Mouse (Mus musculus): ENCODE results near the gene Rab3d. TPM values are rescaled to one million over a fixed set of nuclear protein-coding genes. Genes with fewer than 3 reads are reported as not detected.
"Not testable (repeated sequence)": the region's sequence is repeated elsewhere in the genome, so short reads cannot be mapped to it uniquely, and the experiment has no call there.

The Rab3d gene
- polyA plus RNA-seq, 1 experiment, result 7.8 TPM

- H3K9ac ChIP-seq (ENCODE audit: low read depth, poor library complexity, severe bottlenecking), result no peak overlapping the region
- H3K4me1 ChIP-seq (ENCODE audit: control insufficient read depth, insufficient read depth, low read length), result peaks cover 2% of the 10 kb centered on the region
- H3K9me3 ChIP-seq (replicated peaks; ENCODE audit: control insufficient read depth, insufficient read depth, low read length, poor library complexity, severe bottlenecking), result 0 out of 2 replicates have a peak, but pooled peaks cover 4% of the 10 kb centered on the region
- peak overlapping the region; percentile 41; the same call in 1 of the 2 replicates for H3K27ac ChIP-seq (ENCODE audit: insufficient read depth, low read length)
- H3K36me3 ChIP-seq (ENCODE audit: control insufficient read depth, insufficient read depth, low read length, poor library complexity, severe bottlenecking), result no peaks in the 10 kb centered on the region
- no peaks in the 10 kb centered on the region for H3K27me3 ChIP-seq (ENCODE audit: control insufficient read depth, insufficient read depth, low read length, poor library complexity, severe bottlenecking)
- TF ChIP-seq EP300 (IDR thresholded peaks at IDR 0.05; ENCODE audit: insufficient read depth, low read depth, low read length), result no peak
- no peak for TF ChIP-seq CTCF (IDR thresholded peaks at IDR 0.05; ENCODE audit: low read depth, low read length)
- TF ChIP-seq POLR2A (IDR thresholded peaks at IDR 0.05; ENCODE audit: insufficient read depth, low read length), result no peak
- H3K4me3 ChIP-seq (ENCODE audit: low read depth, low read length), result no peak overlapping the region
Measured at GRCm38 (mm10) chr9:21865673-21866398, 52.2 kb downstream of the Rab3d start.

DNA sequence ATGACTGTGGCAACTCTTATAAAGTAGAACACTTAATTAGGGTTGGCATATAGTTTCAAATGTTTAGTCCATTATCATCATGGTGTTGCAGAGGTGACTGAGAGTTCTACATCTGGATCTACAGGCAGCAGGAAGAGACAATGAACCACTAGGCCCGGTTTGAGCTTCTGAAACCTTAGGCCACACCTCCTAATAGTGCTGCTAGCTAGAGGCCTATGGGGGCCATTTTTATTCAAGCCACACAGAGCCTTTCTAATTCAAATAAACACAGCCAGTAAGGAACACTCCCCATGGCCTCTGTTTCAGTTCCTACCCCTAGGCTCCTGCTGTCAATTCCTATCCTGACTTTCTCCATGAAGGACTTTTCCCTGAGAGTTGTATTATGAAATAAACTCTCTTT, 55.8 kb downstream of the Rab3d start:
- Histone ChIP-seq H3K4me3 (ENCODE audit: low read depth, low read length) (no peak overlapping the region), H3K27ac (ENCODE audit: insufficient read depth, low read length) (no peak overlapping the region), H3K4me1 (ENCODE audit: control insufficient read depth, insufficient read depth, low read length) (peaks cover 4% of the 10 kb centered on the region), H3K9me3 (replicated peaks; ENCODE audit: control insufficient read depth, insufficient read depth, low read length, poor library complexity, severe bottlenecking) (0 out of 2 replicates have a peak, but pooled peaks cover 4% of the 10 kb centered on the region), H3K27me3 (ENCODE audit: control insufficient read depth, insufficient read depth, low read length, poor library complexity, severe bottlenecking) (no peaks in the 10 kb centered on the region), H3K36me3 (ENCODE audit: control insufficient read depth, insufficient read depth, low read length, poor library complexity, severe bottlenecking) (no peaks in the 10 kb centered on the region), H3K9ac (ENCODE audit: low read depth, poor library complexity, severe bottlenecking) (no peak overlapping the region)
- TF ChIP-seq POLR2A (IDR thresholded peaks at IDR 0.05; ENCODE audit: insufficient read depth, low read length) (no peak), CTCF (IDR thresholded peaks at IDR 0.05; ENCODE audit: low read depth, low read length) (no peak), EP300 (IDR thresholded peaks at IDR 0.05; ENCODE audit: insufficient read depth, low read depth, low read length) (no peak)

- H3K9me3 ChIP-seq (replicated peaks; ENCODE audit: control insufficient read depth, insufficient read depth, low read length, poor library complexity, severe bottlenecking); H3K27me3 ChIP-seq (ENCODE audit: control insufficient read depth, insufficient read depth, low read length, poor library complexity, severe bottlenecking); H3K9ac ChIP-seq (ENCODE audit: low read depth, poor library complexity, severe bottlenecking); H3K4me3 ChIP-seq (ENCODE audit: low read depth, low read length); H3K36me3 ChIP-seq (ENCODE audit: control insufficient read depth, insufficient read depth, low read length, poor library complexity, severe bottlenecking); H3K4me1 ChIP-seq (ENCODE audit: control insufficient read depth, insufficient read depth, low read length): not testable (repeated sequence)
- H3K27ac ChIP-seq (ENCODE audit: insufficient read depth, low read length), result peak overlapping the region; percentile 68; the same call in 1 of the 2 replicates
Measured at GRCm38 (mm10) chr9:21860349-21860748, 57.6 kb downstream of the Rab3d start.

- Histone ChIP-seq H3K9me3 (replicated peaks; ENCODE audit: control insufficient read depth, insufficient read depth, low read length, poor library complexity, severe bottlenecking) (0 out of 2 replicates have a peak, but pooled peaks cover 4% of the 10 kb centered on the region), H3K27ac (ENCODE audit: insufficient read depth, low read length) (peak overlapping the region; percentile 18; the same call in 1 of the 2 replicates), H3K9ac (ENCODE audit: low read depth, poor library complexity, severe bottlenecking) (no peak overlapping the region), H3K27me3 (ENCODE audit: control insufficient read depth, insufficient read depth, low read length, poor library complexity, severe bottlenecking) (no peaks in the 10 kb centered on the region), H3K36me3 (ENCODE audit: control insufficient read depth, insufficient read depth, low read length, poor library complexity, severe bottlenecking) (no peaks in the 10 kb centered on the region), H3K4me1 (ENCODE audit: control insufficient read depth, insufficient read depth, low read length) (peaks cover 8% of the 10 kb centered on the region), H3K4me3 (ENCODE audit: low read depth, low read length) (no peak overlapping the region)
- no peak for TF ChIP-seq EP300 (IDR thresholded peaks at IDR 0.05; ENCODE audit: insufficient read depth, low read depth, low read length)
- TF ChIP-seq POLR2A (IDR thresholded peaks at IDR 0.05; ENCODE audit: insufficient read depth, low read length), result no peak
- no peak for TF ChIP-seq CTCF (IDR thresholded peaks at IDR 0.05; ENCODE audit: low read depth, low read length)
Measured at GRCm38 (mm10) chr9:21859606-21860005, 58.4 kb downstream of the Rab3d start.

- TF ChIP-seq POLR2A (IDR thresholded peaks at IDR 0.05; ENCODE audit: insufficient read depth, low read length) (no peak), CTCF (IDR thresholded peaks at IDR 0.05; ENCODE audit: low read depth, low read length) (no peak), EP300 (IDR thresholded peaks at IDR 0.05; ENCODE audit: insufficient read depth, low read depth, low read length) (no peak)
- Histone ChIP-seq H3K4me3 (ENCODE audit: low read depth, low read length) (no peak overlapping the region), H3K9me3 (replicated peaks; ENCODE audit: control insufficient read depth, insufficient read depth, low read length, poor library complexity, severe bottlenecking) (0 out of 2 replicates have a peak, but pooled peaks cover 4% of the 10 kb centered on the region), H3K27ac (ENCODE audit: insufficient read depth, low read length) (no peak overlapping the region), H3K27me3 (ENCODE audit: control insufficient read depth, insufficient read depth, low read length, poor library complexity, severe bottlenecking) (no peaks in the 10 kb centered on the region), H3K4me1 (ENCODE audit: control insufficient read depth, insufficient read depth, low read length) (peaks cover 6% of the 10 kb centered on the region), H3K9ac (ENCODE audit: low read depth, poor library complexity, severe bottlenecking) (no peak overlapping the region), H3K36me3 (ENCODE audit: control insufficient read depth, insufficient read depth, low read length, poor library complexity, severe bottlenecking) (no peaks in the 10 kb centered on the region)
Measured at GRCm38 (mm10) chr9:21858084-21858483, 59.9 kb downstream of the Rab3d start.

- Histone ChIP-seq H3K9me3 (replicated peaks; ENCODE audit: control insufficient read depth, insufficient read depth, low read length, poor library complexity, severe bottlenecking) (0 out of 2 replicates have a peak, but pooled peaks cover 4% of the 10 kb centered on the region), H3K36me3 (ENCODE audit: control insufficient read depth, insufficient read depth, low read length, poor library complexity, severe bottlenecking) (no peaks in the 10 kb centered on the region), H3K4me3 (ENCODE audit: low read depth, low read length) (no peak overlapping the region), H3K27ac (ENCODE audit: insufficient read depth, low read length) (no peak overlapping the region), H3K9ac (ENCODE audit: low read depth, poor library complexity, severe bottlenecking) (no peak overlapping the region), H3K27me3 (ENCODE audit: control insufficient read depth, insufficient read depth, low read length, poor library complexity, severe bottlenecking) (no peaks in the 10 kb centered on the region), H3K4me1 (ENCODE audit: control insufficient read depth, insufficient read depth, low read length) (peaks cover 6% of the 10 kb centered on the region)
- TF ChIP-seq POLR2A (IDR thresholded peaks at IDR 0.05; ENCODE audit: insufficient read depth, low read length) (no peak), CTCF (IDR thresholded peaks at IDR 0.05; ENCODE audit: low read depth, low read length) (no peak), EP300 (IDR thresholded peaks at IDR 0.05; ENCODE audit: insufficient read depth, low read depth, low read length) (no peak)
Measured at GRCm38 (mm10) chr9:21857501-21857900, 60.5 kb downstream of the Rab3d start.

Other genes starting within 250 kb of the Rab3d start
- 79.3 and 80.6 TPM in 2 replicates for gene Ldlr, start 194.7 kb downstream of the Rab3d start, polyA plus RNA-seq (2011; ENCODE audit: insufficient read depth, insufficient read length, low read depth, missing spikeins)
- 56.6 and 62.5 TPM in 2 replicates for gene Spc24, start 157.9 kb downstream of the Rab3d start, polyA plus RNA-seq (2011; ENCODE audit: insufficient read depth, insufficient read length, low read depth, missing spikeins)
- 62.3 and 63.5 TPM in 2 replicates for gene Kank2, start 119.4 kb downstream of the Rab3d start, polyA plus RNA-seq (2011; ENCODE audit: insufficient read depth, insufficient read length, low read depth, missing spikeins)
- gene Angptl8, start 82.7 kb downstream of the Rab3d start, polyA plus RNA-seq (2011; ENCODE audit: insufficient read depth, insufficient read length, low read depth, missing spikeins), result not detected in 2 replicates
- gene Dock6, start 65.6 kb downstream of the Rab3d start, polyA plus RNA-seq (2011; ENCODE audit: insufficient read depth, insufficient read length, low read depth, missing spikeins), result 74.9 and 80.8 TPM in 2 replicates
- 2.9 and 4.9 TPM in 2 replicates for gene Ccdc159, start 9.3 kb upstream of the Rab3d start, polyA plus RNA-seq (2011; ENCODE audit: insufficient read depth, insufficient read length, low read depth, missing spikeins)
- 19.9 and 21.4 TPM in 2 replicates for gene Tmem205, start 9.4 kb upstream of the Rab3d start, polyA plus RNA-seq (2011; ENCODE audit: insufficient read depth, insufficient read length, low read depth, missing spikeins)
- gene Plppr2, start 18.8 kb upstream of the Rab3d start, polyA plus RNA-seq (2011; ENCODE audit: insufficient read depth, insufficient read length, low read depth, missing spikeins), result 5.4 and 5.6 TPM in 2 replicates
- 8.5 TPM in 2 replicates for gene Swsap1, start 37.6 kb upstream of the Rab3d start, polyA plus RNA-seq (2011; ENCODE audit: insufficient read depth, insufficient read length, low read depth, missing spikeins)
- gene Epor, start 45.3 kb upstream of the Rab3d start, polyA plus RNA-seq (2011; ENCODE audit: insufficient read depth, insufficient read length, low read depth, missing spikeins), result 0.57 and 1.9 TPM in 2 replicates
- gene Rgl3, start 71.3 kb upstream of the Rab3d start, polyA plus RNA-seq (2011; ENCODE audit: insufficient read depth, insufficient read length, low read depth, missing spikeins), result 9.2 and 9.7 TPM in 2 replicates
- 1.6 and 2.8 TPM in 2 replicates for gene Ccdc151, start 84.4 kb upstream of the Rab3d start, polyA plus RNA-seq (2011; ENCODE audit: insufficient read depth, insufficient read length, low read depth, missing spikeins)
- gene Prkcsh, start 84.6 kb upstream of the Rab3d start, polyA plus RNA-seq (2011; ENCODE audit: insufficient read depth, insufficient read length, low read depth, missing spikeins), result 108 and 116 TPM in 2 replicates
- gene Elavl3, start 133.8 kb upstream of the Rab3d start, polyA plus RNA-seq (2011; ENCODE audit: insufficient read depth, insufficient read length, low read depth, missing spikeins), result 8.3 and 10.6 TPM in 2 replicates
- gene Gm49318, start 153.1 kb upstream of the Rab3d start, polyA plus RNA-seq (2011; ENCODE audit: insufficient read depth, insufficient read length, low read depth, missing spikeins), result not detected in 2 replicates
- 7.2 and 8.8 TPM in 2 replicates for gene Zfp653, start 153.2 kb upstream of the Rab3d start, polyA plus RNA-seq (2011; ENCODE audit: insufficient read depth, insufficient read length, low read depth, missing spikeins)
- gene Ecsit, start 167.2 kb upstream of the Rab3d start, polyA plus RNA-seq (2011; ENCODE audit: insufficient read depth, insufficient read length, low read depth, missing spikeins), result 20.9 and 21.9 TPM in 2 replicates
- gene Cnn1, start 181.0 kb upstream of the Rab3d start, polyA plus RNA-seq (2011; ENCODE audit: insufficient read depth, insufficient read length, low read depth, missing spikeins), result 7.8 and 10.1 TPM in 2 replicates
- gene Elof1, start 199.0 kb upstream of the Rab3d start, polyA plus RNA-seq (2011; ENCODE audit: insufficient read depth, insufficient read length, low read depth, missing spikeins), result 48.4 and 49.8 TPM in 2 replicates
- gene Acp5, start 217.5 kb upstream of the Rab3d start, polyA plus RNA-seq (2011; ENCODE audit: insufficient read depth, insufficient read length, low read depth, missing spikeins), result 6.1 and 7.6 TPM in 2 replicates
- 83.8 and 86.5 TPM in 2 replicates for gene Pigyl, start 238.7 kb upstream of the Rab3d start, polyA plus RNA-seq (2011; ENCODE audit: insufficient read depth, insufficient read length, low read depth, missing spikeins)